Mouse (Mus musculus) cerebellum, adult 2 months (tissue): ENCODE measurements around the gene H2al1j. TPM values are rescaled to one million over a fixed set of nuclear protein-coding genes. Genes with fewer than 3 reads are reported as not detected.
"Not testable (repeated sequence)": the region's sequence is repeated elsewhere in the genome, so short reads cannot be mapped to it uniquely, and the experiment has no call there.

ENCODE experiments used
- DNase-seq, 2 experiments: peaks; one replicate each; pipeline ENCODE4 v3.0.0; 2021
- H3K27ac ChIP-seq: fragments of 200-500 bp; 2 replicates; pipeline ENCODE4 v1.5.1; 2012; ENCODE audit warnings: low read length, control low read depth, inconsistent platforms; ENCODE audit not compliant: insufficient read depth
- H3K27me3 ChIP-seq: fragments of 200-500 bp; 2 replicates; pipeline ENCODE4 v1.6.1; 2012; ENCODE audit warnings: inconsistent platforms, mild to moderate bottlenecking, low read length, moderate library complexity; ENCODE audit not compliant: control insufficient read depth, insufficient read depth
- H3K4me1 ChIP-seq: fragments of 200-500 bp; 2 replicates; pipeline ENCODE4 v1.6.1; 2011; ENCODE audit warnings: low read length; ENCODE audit not compliant: control insufficient read depth, insufficient read depth
- H3K4me3 ChIP-seq: fragments of 200-500 bp; replicated peaks from 2 replicates; pipeline ENCODE3; 2011; ENCODE audit warnings: mild to moderate bottlenecking, low read depth, low read length, control low read depth; ENCODE audit not compliant: insufficient read depth
- CTCF ChIP-seq: fragments of 200-500 bp; IDR thresholded peaks from 2 replicates; pipeline ENCODE4 v1.5.1; 2011; ENCODE audit warnings: low read depth, mild to moderate bottlenecking, control low read depth, low read length, moderate library complexity, borderline replicate concordance; ENCODE audit not compliant: insufficient read depth
- POLR2A ChIP-seq: fragments of 200-500 bp; IDR thresholded peaks from 2 replicates; pipeline ENCODE4 v1.6.1; 2011; ENCODE audit warnings: low read length, control low read depth, borderline replicate concordance; ENCODE audit not compliant: insufficient read depth
- WGBS: fragments of 180-500 bp; shearing (Covaris S2); methylation state at CpG from one replicate; pipeline ENCODE4 v1.1.7; 2018; 5-methylcytosine and 5-hydroxymethylcytosine counted together
- polyA plus RNA-seq: library from polyadenylated mRNA; depleted of rRNA; stranded (reverse); fragments of >200 nt; gene quantifications from 2 replicates; pipeline ENCODE4 v1.2.3, GENCODE M21; 2012; rRNA removed

Gene H2al1j
- polyA plus RNA-seq, 1 experiment = not detected

GRCm38 (mm10) chrX:11324359-11324758, 3.3 kb upstream of the H2al1j start, which contains the start of gene H2al1i:
Gene H2al1i, plus strand, starts transcription at chrX:11324659.
- not testable (repeated sequence) for H3K4me3 ChIP-seq, DNase-seq, H3K4me1 ChIP-seq, H3K27ac ChIP-seq, H3K27me3 ChIP-seq
- WGBS = no CpG with 5 or more reads among the region's 5 CpGs

- Histone ChIP-seq H3K4me1 (no peaks in the 10 kb centered on the region), H3K27me3 (no peaks in the 10 kb centered on the region), H3K4me3 (no peak overlapping the region), H3K27ac (no peak overlapping the region)
- peak; percentile 19 to 25 for DNase-seq
- TF ChIP-seq CTCF (no peak), POLR2A (no peak)
- WGBS = 42% methylated on average over 9 of the region's 9 CpGs
Measured at GRCm38 (mm10) chrX:11345762-11346161, 18.1 kb downstream of the H2al1j start.

GRCm38 (mm10) chrX:11346756-11347155, 19.1 kb downstream of the H2al1j start:
- Histone ChIP-seq H3K4me1 (no peaks in the 10 kb centered on the region), H3K4me3 (no peak overlapping the region), H3K27me3 (no peaks in the 10 kb centered on the region), H3K27ac (no peak overlapping the region)
- 33% methylated on average over 3 of the region's 3 CpGs for WGBS
- TF ChIP-seq CTCF (no peak), POLR2A (no peak)
- peak; percentile 31 to 46 for DNase-seq

DNA sequence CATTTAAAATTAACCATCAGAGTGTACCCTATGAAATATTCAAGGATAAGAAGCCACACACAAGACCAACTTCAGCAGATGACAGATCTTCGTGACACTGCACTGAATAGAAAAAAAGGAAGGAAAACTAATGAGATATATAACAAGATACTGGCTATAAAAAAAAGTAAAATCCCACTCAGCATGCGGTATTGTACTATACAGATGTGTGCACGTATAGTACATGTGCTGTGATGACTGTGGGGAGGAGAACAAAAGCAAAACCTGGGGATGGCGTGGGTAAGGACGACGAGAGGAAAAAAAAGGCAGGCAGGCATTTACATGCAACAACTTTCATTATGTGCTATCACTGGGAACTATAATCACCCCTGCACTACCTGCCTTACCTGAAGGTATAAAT, 33.2 kb downstream of the H2al1j start:
- no peak for DNase-seq
- Histone ChIP-seq H3K4me1 (no peaks in the 10 kb centered on the region; the same call in 1 of the 2 replicates), H3K27ac (no peak overlapping the region), H3K27me3 (no peaks in the 10 kb centered on the region), H3K4me3 (no peak overlapping the region)
- 95% methylated on average over 6 of the region's 6 CpGs for WGBS
- TF ChIP-seq CTCF = no peak
- TF ChIP-seq POLR2A = no peak

- no peaks in the 10 kb centered on the region for H3K27me3 ChIP-seq
- 98% methylated on average over 2 of the region's 2 CpGs for WGBS
- no peak overlapping the region for H3K27ac ChIP-seq
- TF ChIP-seq POLR2A (no peak), CTCF (no peak)
- no peak for DNase-seq
- no peak overlapping the region for H3K4me3 ChIP-seq
- H3K4me1 ChIP-seq = no peaks in the 10 kb centered on the region; the same call in 1 of the 2 replicates
Measured at GRCm38 (mm10) chrX:11361261-11361660, 33.6 kb downstream of the H2al1j start.

DNA sequence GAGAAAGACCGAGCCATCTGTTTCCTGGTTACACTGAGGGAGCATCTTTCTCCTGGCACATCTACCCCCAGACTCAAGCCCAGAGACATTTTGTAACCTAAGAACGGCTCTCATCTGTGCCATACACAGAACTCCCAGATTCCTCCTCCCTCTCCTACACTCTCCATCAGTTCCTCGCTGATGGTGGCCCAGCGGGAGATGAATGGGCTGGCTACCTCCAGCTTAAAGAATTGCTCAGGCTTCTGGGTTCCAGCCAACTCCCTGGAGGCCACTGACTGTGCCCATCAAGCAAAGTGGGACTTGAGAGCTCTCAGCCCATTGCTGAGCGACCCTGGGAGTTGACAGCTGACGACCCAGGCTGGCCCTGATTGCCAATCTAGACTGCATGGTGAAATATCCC, 36.3 kb downstream of the H2al1j start:
- Histone ChIP-seq H3K27me3 (no peaks in the 10 kb centered on the region), H3K4me3 (no peak overlapping the region), H3K4me1 (no peaks in the 10 kb centered on the region; the same call in 1 of the 2 replicates), H3K27ac (no peak overlapping the region)
- WGBS = 5% methylated on average over 6 of the region's 6 CpGs
- DNase-seq = peak; percentile 49 to 66
- TF ChIP-seq POLR2A (no peak), CTCF (no peak)

DNA sequence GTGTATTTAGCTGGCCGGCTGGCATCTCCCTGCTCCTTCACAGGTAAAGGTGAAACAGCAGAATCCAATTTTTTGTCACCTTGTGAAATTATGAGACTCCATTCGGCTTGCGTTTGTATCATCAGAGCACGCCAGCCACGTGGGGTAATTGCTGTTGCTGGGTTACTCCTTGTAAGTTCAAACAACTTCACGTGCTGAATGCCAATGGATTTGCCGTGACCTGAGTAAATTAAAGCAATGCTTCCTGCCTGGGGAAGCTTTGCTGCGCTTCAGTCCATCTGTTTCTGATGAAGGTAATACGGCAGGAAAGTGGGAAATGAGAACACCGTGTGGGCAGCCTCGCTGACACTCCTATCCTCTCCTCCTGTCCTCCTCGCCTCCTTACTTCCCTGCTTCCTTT, 37.5 kb downstream of the H2al1j start:
- DNase-seq = no peak
- no peak overlapping the region for H3K4me3 ChIP-seq
- H3K27me3 ChIP-seq = no peaks in the 10 kb centered on the region
- WGBS = 47% methylated on average over 12 of the region's 12 CpGs
- no peaks in the 10 kb centered on the region; the same call in 1 of the 2 replicates for H3K4me1 ChIP-seq
- H3K27ac ChIP-seq = no peak overlapping the region
- no peak for TF ChIP-seq CTCF
- TF ChIP-seq POLR2A = no peak

Other genes starting within 250 kb of the H2al1j start
- gene H2al1a, start 28.6 kb upstream of the H2al1j start, polyA plus RNA-seq = not detected in 2 replicates
- gene H2al1b, start 25.4 kb upstream of the H2al1j start, polyA plus RNA-seq = not detected in 2 replicates
- not detected in 2 replicates for gene H2al1c, start 22.2 kb upstream of the H2al1j start, polyA plus RNA-seq
- not detected in 2 replicates for gene H2al1d, start 19.0 kb upstream of the H2al1j start, polyA plus RNA-seq
- gene H2al1e, start 15.9 kb upstream of the H2al1j start, polyA plus RNA-seq = not detected in 2 replicates
- not detected in 2 replicates for gene H2al1f, start 12.7 kb upstream of the H2al1j start, polyA plus RNA-seq
- gene H2al1g, start 9.6 kb upstream of the H2al1j start, polyA plus RNA-seq = not detected in 2 replicates
- gene H2al1h, start 6.3 kb upstream of the H2al1j start, polyA plus RNA-seq = not detected in 2 replicates
- not detected in 2 replicates for gene H2al1i, start 3.2 kb upstream of the H2al1j start, polyA plus RNA-seq